Mouse (Mus musculus) frontal cortex, postnatal 10 days (tissue): Measurements from ENCODE around the gene Stxbp4.

ENCODE experiments used
- DNase-seq, 2 experiments: peaks; one replicate each; pipeline ENCODE4 v3.0.0; 2022; ENCODE audit warnings: low spot score in 2 of 2, mixed read lengths in 1 of 2

The Stxbp4 gene

DNA sequence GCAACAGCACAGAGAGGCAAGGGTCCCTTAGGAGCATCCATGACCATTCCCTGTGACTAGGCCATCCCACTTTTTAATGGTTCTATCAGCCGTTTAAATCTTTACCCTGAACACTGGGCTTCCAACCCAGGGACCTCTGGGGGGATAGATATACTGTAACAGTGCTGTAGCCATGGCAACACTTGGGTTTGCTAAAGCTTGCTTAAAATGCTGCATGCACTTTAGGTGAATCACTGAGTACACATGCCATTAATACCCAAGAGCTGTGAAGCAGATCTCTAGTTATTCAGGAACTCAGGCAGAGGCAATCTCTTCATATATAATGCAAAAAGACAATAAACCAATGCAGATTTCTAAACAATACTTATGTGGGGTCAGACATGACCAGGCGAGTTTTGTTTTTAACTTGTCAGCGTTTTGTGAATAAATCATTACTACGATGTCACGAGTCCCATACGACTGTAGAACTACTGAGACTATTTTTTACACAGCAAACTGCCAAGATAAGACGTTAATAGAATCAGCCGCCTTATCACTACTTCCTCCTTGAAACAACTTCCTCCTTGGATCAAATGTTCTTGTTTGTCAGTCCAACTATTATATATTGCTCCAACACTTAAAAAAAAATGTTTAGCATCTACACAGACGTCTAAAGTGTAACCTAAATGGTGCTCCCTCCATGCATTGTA is 79.4 kb downstream of the Stxbp4 start:
- DNase-seq = no peak

- DNase-seq = no peak
Observed at GRCm38 (mm10) chr11:90556517-90556916, 81.4 kb downstream of the Stxbp4 start.

GRCm38 (mm10) chr11:90553963-90554362 is 83.9 kb downstream of the Stxbp4 start:
- DNase-seq = no peak

GRCm38 (mm10) chr11:90552303-90553201 is 85.3 kb downstream of the Stxbp4 start:
- DNase-seq = no peak

- peak; percentile 18 to 24 for DNase-seq
Observed at GRCm38 (mm10) chr11:90548560-90548959, 89.3 kb downstream of the Stxbp4 start.

GRCm38 (mm10) chr11:90538636-90539263 is 99.1 kb downstream of the Stxbp4 start:
- no peak for DNase-seq

DNA sequence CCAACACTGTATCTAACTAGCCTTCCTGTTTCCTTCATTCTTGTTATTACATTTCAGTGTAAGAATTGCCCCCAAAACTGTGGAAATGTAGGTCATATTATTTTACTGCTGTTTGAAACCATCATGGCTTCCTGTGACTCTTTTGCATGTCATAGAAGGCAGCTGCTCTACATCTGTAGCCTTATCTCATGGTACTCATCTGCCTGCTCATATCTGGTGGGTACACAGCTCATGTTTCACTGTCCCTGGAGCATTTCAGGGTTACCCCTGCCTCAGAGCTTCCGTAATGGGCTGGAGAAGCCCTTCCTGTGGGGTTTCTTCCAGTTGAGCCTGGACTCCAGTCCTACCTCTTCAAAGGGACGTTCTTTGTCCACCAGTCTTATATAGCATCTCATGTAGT is 112.6 kb downstream of the Stxbp4 start:
- DNase-seq = no peak

- no peak for DNase-seq
Observed at GRCm38 (mm10) chr11:90521040-90521439, 116.8 kb downstream of the Stxbp4 start.

- no peak for DNase-seq
Observed at GRCm38 (mm10) chr11:90517750-90518149, 120.1 kb downstream of the Stxbp4 start.

- DNase-seq = no peak
Observed at GRCm38 (mm10) chr11:90512538-90513219, 125.2 kb downstream of the Stxbp4 start.

GRCm38 (mm10) chr11:90501846-90502245 is 136.0 kb downstream of the Stxbp4 start:
- DNase-seq = no peak

DNA sequence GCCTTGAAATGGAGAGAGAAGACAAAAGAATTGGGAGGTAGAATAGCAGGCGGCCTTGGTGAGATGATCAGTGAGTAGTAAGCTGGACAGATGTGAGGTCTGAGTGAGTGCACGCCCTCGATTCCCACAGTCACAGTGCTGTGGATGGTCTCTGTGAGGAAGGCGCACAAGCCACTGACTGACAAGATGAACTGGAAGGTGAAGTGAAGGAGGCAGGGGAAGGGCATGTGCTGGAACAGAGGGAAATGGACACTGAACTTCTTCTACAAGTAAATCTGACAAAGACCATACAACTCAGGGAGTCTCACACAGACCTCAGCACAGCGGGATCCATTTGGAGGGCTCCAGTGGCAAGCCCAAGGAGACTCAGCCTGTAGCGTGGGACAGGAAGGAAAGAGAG is 138.0 kb downstream of the Stxbp4 start:
- DNase-seq = no peak

- DNase-seq = peak in 1 of 2 experiments; percentile 31
Observed at GRCm38 (mm10) chr11:90498461-90498860, 139.4 kb downstream of the Stxbp4 start.

DNA sequence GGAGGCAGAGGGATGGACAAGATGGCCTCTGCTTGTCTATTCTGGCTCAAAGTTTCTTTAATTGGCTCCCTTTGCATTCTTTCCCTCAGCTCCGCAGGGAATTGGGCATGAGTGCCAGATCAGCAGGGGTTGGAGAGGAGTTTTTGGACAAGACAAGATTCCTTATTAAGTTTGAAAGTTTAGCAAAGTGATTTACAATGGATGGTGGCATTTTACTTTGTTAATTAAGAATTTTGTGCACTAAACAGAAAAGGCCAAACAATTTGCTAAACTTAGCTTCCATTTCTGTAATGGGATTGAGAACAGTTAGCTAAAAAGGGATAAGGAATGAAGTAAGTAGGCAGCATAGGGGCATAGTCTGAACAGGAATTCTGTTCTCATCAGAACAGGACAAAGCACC is 142.9 kb downstream of the Stxbp4 start:
- no peak for DNase-seq

GRCm38 (mm10) chr11:90492511-90492910 is 145.4 kb downstream of the Stxbp4 start:
- DNase-seq = no peak

GRCm38 (mm10) chr11:90489166-90489565 is 148.7 kb downstream of the Stxbp4 start:
- no peak for DNase-seq

DNA sequence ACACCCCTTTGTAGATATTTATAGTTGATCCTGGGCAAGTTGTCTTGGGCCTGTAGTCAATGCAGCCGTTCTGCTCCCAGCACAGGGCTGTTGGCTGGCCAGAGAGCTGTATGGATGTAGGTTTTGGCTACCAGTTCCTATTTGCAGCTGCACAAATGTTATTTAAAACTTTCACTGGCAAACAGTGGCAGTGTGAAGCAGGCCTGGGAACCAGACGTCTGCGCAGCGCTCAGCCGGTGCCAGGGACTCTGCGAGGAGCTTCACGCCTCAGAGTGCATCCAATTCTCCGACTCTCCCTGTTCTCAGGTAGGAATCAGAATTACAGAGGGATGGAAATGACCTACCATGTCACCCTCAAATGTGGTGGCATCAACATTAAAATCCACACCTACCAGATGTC is 150.2 kb downstream of the Stxbp4 start:
- no peak for DNase-seq

DNA sequence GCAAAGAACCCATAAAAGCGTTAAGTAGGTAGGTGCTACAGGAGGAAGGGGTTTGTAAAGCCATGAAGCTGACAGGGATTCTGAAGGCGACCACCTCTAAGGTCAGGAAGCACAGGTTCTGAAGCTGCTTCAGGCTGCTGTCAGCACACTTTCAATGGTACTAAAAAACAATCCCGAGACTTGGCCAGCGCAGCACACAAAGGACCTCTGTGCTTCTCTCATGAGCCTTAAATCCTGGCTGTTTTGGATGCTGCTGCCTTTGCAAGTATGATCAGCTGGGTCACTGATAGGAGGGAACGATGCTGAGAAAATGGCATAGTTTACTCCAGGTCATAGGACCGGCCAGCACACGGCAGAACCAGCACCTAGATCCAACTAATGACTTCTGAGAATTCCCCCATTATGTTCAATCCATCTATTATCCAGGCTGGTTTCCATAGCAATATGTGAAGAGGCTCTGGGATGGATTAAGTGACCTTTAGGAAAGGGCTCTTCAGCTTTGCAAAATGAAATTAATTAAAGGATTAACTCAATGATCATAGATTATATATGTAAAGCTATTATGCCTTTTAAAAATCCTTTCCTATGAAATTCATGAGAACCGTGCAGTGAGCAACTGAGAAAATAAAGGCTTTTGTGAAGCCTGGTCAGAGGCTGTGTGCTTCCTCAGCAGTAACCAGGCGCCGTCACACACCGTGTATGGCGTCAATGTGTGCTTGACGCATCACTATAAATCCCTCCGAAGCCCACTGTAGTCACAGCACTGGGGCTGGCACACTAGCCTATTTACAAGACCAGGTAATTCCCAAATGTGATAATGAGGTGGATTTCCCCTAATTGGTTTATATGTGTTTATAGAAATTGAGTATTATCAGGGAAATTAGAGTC is 152.9 kb downstream of the Stxbp4 start:
- DNase-seq = no peak

GRCm38 (mm10) chr11:90483766-90484165 is 154.1 kb downstream of the Stxbp4 start:
- DNase-seq = no peak

GRCm38 (mm10) chr11:90481828-90482227 is 156.1 kb downstream of the Stxbp4 start:
- DNase-seq = no peak

- no peak for DNase-seq
Observed at GRCm38 (mm10) chr11:90470271-90470670, 167.6 kb downstream of the Stxbp4 start.
